Mouse (Mus musculus) heart, adult 2 months (tissue): ENCODE results near the gene Prss32.

Experiments used
- CTCF ChIP-seq: fragments of 200-600 bp; IDR thresholded peaks from 2 replicates; pipeline ENCODE4 v1.8.1; 2022; ENCODE audit warnings: antibody characterized with exemption, mild to moderate bottlenecking, moderate library complexity
- EP300 ChIP-seq: fragments of 200-500 bp; IDR thresholded peaks from 2 replicates; pipeline ENCODE4 v1.6.1; 2011; ENCODE audit warnings: low read depth, low read length, control low read depth; ENCODE audit not compliant: insufficient read depth
- POLR2A ChIP-seq: fragments of 200-500 bp; IDR thresholded peaks from 2 replicates; pipeline ENCODE4 v1.6.1; 2011; ENCODE audit warnings: mild to moderate bottlenecking, low read depth, low read length, control low read depth; ENCODE audit not compliant: insufficient read depth

DNA sequence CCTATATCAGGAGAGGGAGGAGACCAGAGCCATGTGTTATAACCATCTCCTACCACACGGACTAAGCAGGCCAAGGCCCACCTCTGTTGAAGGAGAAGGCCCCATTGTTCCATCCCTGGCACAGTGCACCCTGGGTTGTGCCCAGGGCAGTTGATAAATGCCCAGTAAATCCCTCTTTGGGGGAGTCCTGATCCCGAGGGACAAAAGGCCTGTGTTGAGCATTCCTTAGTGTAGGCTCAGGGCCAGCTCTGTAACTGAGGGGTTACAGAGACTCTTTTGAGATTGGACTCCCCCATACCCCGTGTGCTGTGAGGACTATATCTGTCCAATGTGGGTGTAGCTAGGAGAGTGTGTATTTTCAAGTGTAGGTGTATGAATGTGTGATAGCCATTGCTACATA is 33.1 kb downstream of the Prss32 start:
- TF ChIP-seq CTCF (no peak), POLR2A (no peak), EP300 (no peak)
